Mouse (Mus musculus) intestine, embryonic 16.5 days (tissue): Measurements from ENCODE around the gene Spint1. TPM values are rescaled to one million over a fixed set of nuclear protein-coding genes. Genes with fewer than 3 reads are reported as not detected.
A peak's percentile ranks its signal among the peaks of the same experiment; 100 is the strongest.

Experiments
- ATAC-seq: fragments of 200-750 bp; cut with Nextera tagmentation; 2 replicates; pipeline ENCODE4 v1.8.0; 2017; ENCODE audit warnings: moderate TSS enrichment, moderate library complexity
- H3K27ac ChIP-seq: fragments of 300-500 bp; sonication (generic); 2 replicates; pipeline ENCODE4 v1.5.1; 2014; ENCODE audit warnings: mild to moderate bottlenecking, low read length
- H3K27me3 ChIP-seq: fragments of 300-500 bp; sonication (generic); replicated peaks from 2 replicates; pipeline ENCODE4 v1.6.1; 2014; ENCODE audit warnings: low read length, control low read depth, mixed read lengths; ENCODE audit not compliant: control insufficient read depth, insufficient read depth
- H3K36me3 ChIP-seq: fragments of 300-500 bp; sonication (generic); 2 replicates; pipeline ENCODE4 v1.6.1; 2014; ENCODE audit warnings: low read length, control low read depth; ENCODE audit not compliant: control insufficient read depth, insufficient read depth
- H3K4me1 ChIP-seq: fragments of 300-500 bp; sonication (generic); 2 replicates; pipeline ENCODE4 v1.6.1; 2014; ENCODE audit warnings: low read length, control low read depth, mixed read lengths; ENCODE audit not compliant: control insufficient read depth, insufficient read depth
- H3K4me2 ChIP-seq: fragments of 300-500 bp; sonication (generic); 2 replicates; pipeline ENCODE4 v1.6.1; 2014; ENCODE audit warnings: low read depth, low read length, control low read depth
- H3K4me3 ChIP-seq: fragments of 300-500 bp; sonication (generic); 2 replicates; pipeline ENCODE4 v1.5.1; 2014; ENCODE audit warnings: mild to moderate bottlenecking, low read length
- H3K9ac ChIP-seq: fragments of 300-500 bp; sonication (generic); 2 replicates; pipeline ENCODE4 v1.6.1; 2014; ENCODE audit warnings: low read depth, low read length
- H3K9me3 ChIP-seq: fragments of 300-500 bp; sonication (generic); 2 replicates; pipeline ENCODE4 v1.6.1; 2016; ENCODE audit warnings: low read length, control low read depth; ENCODE audit not compliant: control insufficient read depth
- whole genome bisulfite sequencing: fragments of 180-500 bp; shearing (Covaris S2); extraction: QIAGEN DNeasy Blood & Tissue Kit; methylation state at CpG from one replicate; pipeline ENCODE4 v1.1.7; 2014; 5-methylcytosine and 5-hydroxymethylcytosine counted together
- polyA plus RNA-seq: library from polyadenylated mRNA; unstranded; fragments of >200 nt; fragmentation: Nextera tagmentation; extraction: Ambion mirVana; gene quantifications from 2 replicates; pipeline ENCODE4 v1.2.1, GENCODE M21; 2015

The Spint1 gene
- polyA plus RNA-seq = 114 and 132 TPM in 2 replicates

- Histone ChIP-seq H3K9me3 (no peaks in the 10 kb centered on the region), H3K4me3 (peak within 1 kb of the TSS; percentile 63)
- under 1% methylated on average over 73 of the region's 73 CpGs for WGBS
Measured at GRCm38 (mm10) chr2:119237210-119237870, at the start of gene Spint1. Spint1 (plus strand) TSS chr2:119237362.

GRCm38 (mm10) chr2:119189029-119189710, 48.0 kb upstream of the Spint1 start:
- Histone ChIP-seq H3K27ac (no peak overlapping the region), H3K9ac (no peak overlapping the region; the same call in 1 of the 2 replicates)

More at GRCm38 (mm10) chr2:119237210-119237870, at the start of gene Spint1:
- Histone ChIP-seq H3K36me3 (no peaks in the 10 kb centered on the region), H3K27ac (peak within 1 kb of the TSS; percentile 94), H3K9ac (peak within 1 kb of the TSS; percentile 83), H3K27me3 (peaks cover 32% of the 10 kb centered on the region), H3K4me2 (peak within 1 kb of the TSS; percentile 66), H3K4me1 (peaks cover 7% of the 10 kb centered on the region; the same call in 1 of the 2 replicates)
- ATAC-seq = peak; percentile 76

GRCm38 (mm10) chr2:119190969-119191368, 46.2 kb upstream of the Spint1 start:
- Histone ChIP-seq H3K4me3 (no peak overlapping the region), H3K27ac (no peak overlapping the region), H3K9ac (no peak overlapping the region), H3K4me1 (peaks cover 7% of the 10 kb centered on the region; the same call in 1 of the 2 replicates), H3K4me2 (no peak overlapping the region), H3K27me3 (no peaks in the 10 kb centered on the region), H3K36me3 (no peaks in the 10 kb centered on the region), H3K9me3 (no peaks in the 10 kb centered on the region)
- 75% methylated on average over 5 of the region's 5 CpGs for WGBS
- ATAC-seq = no peak

More at GRCm38 (mm10) chr2:119189029-119189710, 48.0 kb upstream of the Spint1 start:
- H3K36me3 ChIP-seq = 0 out of 2 replicates have a peak, but pooled peaks cover 2% of the 10 kb centered on the region
- H3K4me2 ChIP-seq = peak overlapping the region; percentile 60
- no peaks in the 10 kb centered on the region for H3K27me3 ChIP-seq
- peak overlapping the region; percentile 37 for H3K4me3 ChIP-seq
- WGBS = 9% methylated on average over 15 of the region's 15 CpGs
- no peaks in the 10 kb centered on the region for H3K9me3 ChIP-seq
- H3K4me1 ChIP-seq = peaks cover 7% of the 10 kb centered on the region; the same call in 1 of the 2 replicates
- ATAC-seq = peak; percentile 87

GRCm38 (mm10) chr2:119194140-119194539, 43.0 kb upstream of the Spint1 start:
- Histone ChIP-seq H3K27ac (no peak overlapping the region), H3K9ac (no peak overlapping the region), H3K4me1 (peaks cover 8% of the 10 kb centered on the region; the same call in 1 of the 2 replicates), H3K27me3 (no peaks in the 10 kb centered on the region), H3K4me2 (no peak overlapping the region), H3K9me3 (no peaks in the 10 kb centered on the region), H3K4me3 (no peak overlapping the region), H3K36me3 (no peaks in the 10 kb centered on the region)
- no peak for ATAC-seq
- WGBS = 81% methylated on average over 5 of the region's 5 CpGs

- 49% methylated on average over 4 of the region's 4 CpGs for WGBS
- H3K27ac ChIP-seq = no peak overlapping the region
- H3K36me3 ChIP-seq = no peaks in the 10 kb centered on the region
- no peaks in the 10 kb centered on the region for H3K27me3 ChIP-seq
- no peak overlapping the region for H3K4me3 ChIP-seq
- no peaks in the 10 kb centered on the region for H3K9me3 ChIP-seq
- no peak overlapping the region for H3K4me2 ChIP-seq
- ATAC-seq = no peak
- no peak overlapping the region for H3K9ac ChIP-seq
- H3K4me1 ChIP-seq = 0 out of 2 replicates have a peak, but pooled peaks cover 6% of the 10 kb centered on the region
Measured at GRCm38 (mm10) chr2:119196316-119197108, 40.6 kb upstream of the Spint1 start.

- ATAC-seq = no peak
- Histone ChIP-seq H3K9me3 (no peaks in the 10 kb centered on the region), H3K4me1 (0 out of 2 replicates have a peak, but pooled peaks cover 6% of the 10 kb centered on the region), H3K4me2 (no peak overlapping the region), H3K27me3 (no peaks in the 10 kb centered on the region), H3K4me3 (no peak overlapping the region), H3K27ac (no peak overlapping the region), H3K9ac (no peak overlapping the region), H3K36me3 (no peaks in the 10 kb centered on the region)
- WGBS = 76% methylated on average over 1 of the region's 1 CpGs
Measured at GRCm38 (mm10) chr2:119197493-119197892, 39.7 kb upstream of the Spint1 start.

- H3K4me2 ChIP-seq = no peak overlapping the region
- no peak overlapping the region for H3K9ac ChIP-seq
- ATAC-seq = no peak
- no peaks in the 10 kb centered on the region for H3K9me3 ChIP-seq
- no peak overlapping the region for H3K27ac ChIP-seq
- H3K27me3 ChIP-seq = no peaks in the 10 kb centered on the region
- H3K4me3 ChIP-seq = no peak overlapping the region
- 24% methylated on average over 1 of the region's 1 CpGs for WGBS
- no peaks in the 10 kb centered on the region for H3K36me3 ChIP-seq
- H3K4me1 ChIP-seq = peaks cover 8% of the 10 kb centered on the region; the same call in 1 of the 2 replicates
Measured at GRCm38 (mm10) chr2:119198049-119198448, 39.1 kb upstream of the Spint1 start.

- Histone ChIP-seq H3K4me3 (no peak overlapping the region), H3K36me3 (no peaks in the 10 kb centered on the region), H3K9ac (no peak overlapping the region), H3K4me2 (no peak overlapping the region), H3K27ac (no peak overlapping the region), H3K9me3 (no peaks in the 10 kb centered on the region), H3K27me3 (no peaks in the 10 kb centered on the region), H3K4me1 (peaks cover 13% of the 10 kb centered on the region)
- 67% methylated on average over 3 of the region's 3 CpGs for WGBS
- ATAC-seq = no peak
Measured at GRCm38 (mm10) chr2:119198934-119199333, 38.2 kb upstream of the Spint1 start.
